Mouse (Mus musculus) lung, adult 2 months (tissue): Measurements from ENCODE around the gene Gtf2f1. TPM values are rescaled to one million over a fixed set of nuclear protein-coding genes. Genes with fewer than 3 reads are reported as not detected.

ENCODE experiments used
- DNase-seq: peaks from one replicate; pipeline ENCODE4 v3.0.0; 2022
- H3K4me1 ChIP-seq: fragments of 200-500 bp; 2 replicates; pipeline ENCODE4 v1.6.1; 2011; ENCODE audit warnings: low read length; ENCODE audit not compliant: control insufficient read depth, insufficient read depth
- H3K4me3 ChIP-seq: fragments of 200-500 bp; replicated peaks from 2 replicates; pipeline ENCODE3; 2011; ENCODE audit warnings: low read depth, mild to moderate bottlenecking, control low read depth, low read length; ENCODE audit errors: extremely low read depth
- CTCF ChIP-seq: fragments of 200-500 bp; IDR thresholded peaks from 2 replicates; pipeline ENCODE4 v1.5.1; 2011; ENCODE audit warnings: mild to moderate bottlenecking, low read length, control low read depth; ENCODE audit not compliant: insufficient read depth
- POLR2A ChIP-seq: fragments of 200-500 bp; IDR thresholded peaks from 2 replicates; pipeline ENCODE4 v1.6.1; 2011; ENCODE audit warnings: low read depth, mild to moderate bottlenecking, control low read depth, low read length, borderline replicate concordance; ENCODE audit errors: extremely low read depth
- WGBS: fragments of 180-500 bp; shearing (Covaris S2); methylation state at CpG from one replicate; pipeline ENCODE4 v1.1.7; 2018; 5-methylcytosine and 5-hydroxymethylcytosine counted together
- polyA plus RNA-seq: library from polyadenylated mRNA; depleted of rRNA; stranded (reverse); fragments of >200 nt; gene quantifications from 2 replicates; pipeline ENCODE4 v1.2.3, GENCODE M21; 2012

Gene Gtf2f1
- polyA plus RNA-seq, 1 experiment: 23.4 TPM

GRCm38 (mm10) chr17:56990115-56990746 lies 20.9 kb downstream of the Gtf2f1 start, which contains the start of gene Clpp:
TSS of gene Clpp (plus strand) at chr17:56990305.
- DNase-seq: peak; percentile 93
- TF ChIP-seq CTCF (no peak), POLR2A (peak; percentile 96)
- Histone ChIP-seq H3K4me1 (peaks cover 6% of the 10 kb centered on the region), H3K4me3 (peak within 1 kb of the TSS; percentile 100)
- under 1% methylated on average over 52 of the region's 52 CpGs for WGBS

- H3K4me3 ChIP-seq: peak overlapping the region; percentile 92
- 2% methylated on average over 25 of the region's 25 CpGs for WGBS
- TF ChIP-seq CTCF: no peak
- no peak for TF ChIP-seq POLR2A
- H3K4me1 ChIP-seq: peaks cover 6% of the 10 kb centered on the region
- DNase-seq: no peak
Measured at GRCm38 (mm10) chr17:56989467-56990114, 21.5 kb downstream of the Gtf2f1 start.

GRCm38 (mm10) chr17:56988921-56989430 lies 22.1 kb downstream of the Gtf2f1 start:
- no peak for DNase-seq
- Histone ChIP-seq H3K4me3 (no peak overlapping the region), H3K4me1 (peaks cover 6% of the 10 kb centered on the region)
- TF ChIP-seq POLR2A: no peak
- TF ChIP-seq CTCF: no peak
- WGBS: 65% methylated on average over 7 of the region's 7 CpGs

DNA sequence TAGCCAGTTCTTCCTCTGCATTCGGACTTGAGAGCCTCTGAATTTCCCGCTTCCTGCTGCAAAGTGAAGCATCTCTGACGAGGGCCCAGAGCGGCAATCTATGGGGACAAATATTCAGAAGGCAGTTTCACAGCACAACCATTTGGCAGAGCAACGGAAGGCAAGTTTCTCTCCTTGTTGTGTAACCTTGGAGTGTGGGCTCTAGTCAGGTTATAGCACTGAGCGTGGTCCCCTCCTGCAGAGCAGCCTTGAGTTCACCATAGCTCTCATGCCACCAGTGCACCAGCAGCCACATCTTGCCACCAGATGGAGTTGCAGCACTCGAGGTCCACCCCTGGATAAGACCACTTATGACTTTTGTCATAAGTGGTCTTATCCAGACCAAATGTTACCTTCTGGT lies 22.6 kb downstream of the Gtf2f1 start:
- Histone ChIP-seq H3K4me3 (no peak overlapping the region), H3K4me1 (peaks cover 6% of the 10 kb centered on the region)
- 74% methylated on average over 7 of the region's 7 CpGs for WGBS
- no peak for DNase-seq
- TF ChIP-seq CTCF (no peak), POLR2A (no peak)

GRCm38 (mm10) chr17:56986105-56986805 lies 24.8 kb downstream of the Gtf2f1 start:
- WGBS: 81% methylated on average over 3 of the region's 3 CpGs
- DNase-seq: no peak

GRCm38 (mm10) chr17:56985656-56986055 lies 25.4 kb downstream of the Gtf2f1 start:
- no peaks in the 10 kb centered on the region; the same call in 1 of the 2 replicates for H3K4me1 ChIP-seq
- no peak for TF ChIP-seq POLR2A
- 76% methylated on average over 3 of the region's 3 CpGs for WGBS

More at GRCm38 (mm10) chr17:56986105-56986805, 24.8 kb downstream of the Gtf2f1 start:
- TF ChIP-seq CTCF (no peak), POLR2A (no peak)
- no peak overlapping the region for H3K4me3 ChIP-seq
- H3K4me1 ChIP-seq: peaks cover 6% of the 10 kb centered on the region

DNA sequence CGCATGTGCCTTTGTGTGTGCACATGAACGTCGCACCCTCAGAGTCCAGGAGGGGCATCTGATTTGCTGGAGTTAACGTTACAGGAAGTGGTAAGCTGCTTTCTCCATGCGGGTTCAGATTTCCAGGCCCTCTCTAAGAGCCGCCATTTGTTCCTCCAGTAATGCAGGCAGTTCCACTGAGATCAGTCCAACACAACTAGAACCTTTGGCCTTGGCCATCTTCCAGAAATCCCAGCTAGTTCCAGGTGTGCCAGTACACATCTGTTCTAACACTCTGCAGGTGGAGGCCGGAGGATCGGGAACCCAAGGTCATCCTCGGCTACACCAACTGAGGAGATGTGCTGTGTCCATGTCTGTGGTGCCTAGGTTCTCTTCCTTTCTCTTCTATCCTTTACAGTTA lies 26.2 kb downstream of the Gtf2f1 start:
- no peak for DNase-seq
- H3K4me3 ChIP-seq: no peak overlapping the region
- TF ChIP-seq CTCF (no peak), POLR2A (no peak)
- WGBS: 76% methylated on average over 9 of the region's 9 CpGs
- no peaks in the 10 kb centered on the region for H3K4me1 ChIP-seq

More at GRCm38 (mm10) chr17:56985656-56986055, 25.4 kb downstream of the Gtf2f1 start:
- no peak for DNase-seq
- no peak overlapping the region for H3K4me3 ChIP-seq

DNA sequence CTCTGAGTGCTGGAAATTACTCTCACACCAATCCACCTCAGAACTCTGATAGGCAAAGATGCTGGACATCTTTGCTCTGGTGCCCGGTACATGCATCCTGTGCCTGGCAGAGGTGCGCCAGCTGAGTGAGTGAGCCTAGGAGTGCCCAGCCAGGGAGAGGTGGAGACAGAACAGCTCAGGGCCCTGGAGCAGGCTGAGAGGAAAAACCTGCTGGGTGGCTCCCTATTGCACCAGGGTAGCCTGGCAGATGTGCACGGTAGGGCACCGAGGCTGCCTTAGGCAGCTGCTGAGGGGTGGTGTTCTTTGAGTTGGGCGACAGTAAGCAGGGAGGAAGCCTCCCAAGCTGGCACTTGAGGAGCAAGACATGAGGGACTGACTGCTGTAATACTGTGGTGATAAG lies 29.1 kb downstream of the Gtf2f1 start, which contains the start of gene Acer1:
Acer1 (minus strand) TSS at position 114 of the 400 bp plus-strand sequence.
- no peak within 1 kb of the TSS for H3K4me3 ChIP-seq
- WGBS: 78% methylated on average over 5 of the region's 5 CpGs

DNA sequence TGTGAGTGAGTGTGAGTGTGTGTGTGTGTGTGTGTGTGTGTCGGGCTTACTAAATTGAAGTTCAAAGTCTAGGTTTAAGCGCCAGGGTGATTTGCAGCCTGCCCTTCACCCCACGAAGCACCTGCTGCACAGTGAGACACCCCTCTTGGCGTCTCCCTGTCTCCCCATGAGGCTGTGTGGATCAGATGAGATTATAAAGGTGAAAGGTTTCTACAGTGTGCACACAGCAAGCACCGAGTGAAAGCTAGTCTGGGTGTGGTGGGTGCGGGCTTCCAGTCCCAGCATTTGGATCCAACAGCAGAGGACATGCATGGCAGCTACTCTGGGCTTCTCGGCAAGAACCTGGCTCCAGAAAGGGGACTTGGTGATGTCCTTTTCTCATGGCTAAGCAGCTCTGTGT lies 30.0 kb downstream of the Gtf2f1 start:
- no peak for TF ChIP-seq POLR2A
- TF ChIP-seq CTCF: no peak
- no peak overlapping the region for H3K4me3 ChIP-seq
- H3K4me1 ChIP-seq: no peaks in the 10 kb centered on the region
- DNase-seq: no peak
- WGBS: 67% methylated on average over 7 of the region's 7 CpGs

More for the DNA sequence above, 29.1 kb downstream of the Gtf2f1 start, which contains the start of gene Acer1:
- H3K4me1 ChIP-seq: no peaks in the 10 kb centered on the region
- no peak for TF ChIP-seq CTCF
- no peak for TF ChIP-seq POLR2A
- DNase-seq: no peak
